Mouse (Mus musculus): Measurements from ENCODE around the gene Ilf3. TPM values are rescaled to one million over a fixed set of nuclear protein-coding genes. Genes with fewer than 3 reads are reported as not detected.
A peak's percentile ranks its signal among the peaks of the same experiment; 100 is the strongest.

Ilf3 gene
- 56.6 TPM for polyA plus RNA-seq (2012; fragmentation: generic; extraction: Trizol)

GRCm38 (mm10) chr9:21367357-21368111 lies at the start of gene Ilf3:
TSS of gene Ilf3 (plus strand) at chr9:21367871.
- peak within 1 kb of the TSS; percentile 97 for H3K4me3 ChIP-seq
- H3K36me3 ChIP-seq (ENCODE audit: control insufficient read depth, insufficient read depth) = no peaks in the 10 kb centered on the region
- TF ChIP-seq POLR2AphosphoS2 (IDR thresholded peaks at IDR 0.05; ENCODE audit: insufficient read length, low read depth) = peak; percentile 70
- TF ChIP-seq MYOG (IDR thresholded peaks at IDR 0.05; ENCODE audit: control insufficient read depth in 1 of 3, insufficient read depth in 1 of 3, insufficient read length in 2 of 3, low read depth in 2 of 3) = no peak
- TF ChIP-seq TCF3 (IDR thresholded peaks at IDR 0.05; ENCODE audit: insufficient read length, low read depth) = no peak
- no peak for TF ChIP-seq REST (IDR thresholded peaks at IDR 0.05; ENCODE audit: insufficient read depth, insufficient read length)
- peak; percentile 60 for TF ChIP-seq SRF (IDR thresholded peaks at IDR 0.05; ENCODE audit: control insufficient read depth, insufficient read length, low read depth)
- TF ChIP-seq E2F4 (IDR thresholded peaks at IDR 0.05; ENCODE audit: insufficient read depth) = peak; percentile 62
- TF ChIP-seq MYOD1 (IDR thresholded peaks at IDR 0.05; ENCODE audit: control insufficient read depth in 1 of 3, insufficient read length in 2 of 3, low read depth in 2 of 3) = no peak
- TF ChIP-seq CEBPB (IDR thresholded peaks at IDR 0.05; ENCODE audit: insufficient read depth, poor library complexity, severe bottlenecking) = peak; percentile 22; the same call in 1 of the 2 replicates
- peak; percentile 77 for TF ChIP-seq POLR2A (IDR thresholded peaks at IDR 0.05; ENCODE audit: insufficient read length, low read depth)
- TF ChIP-seq USF1 (IDR thresholded peaks at IDR 0.05; ENCODE audit: low read depth) = peak; percentile 96
- TF ChIP-seq TCF12 (IDR thresholded peaks at IDR 0.05; ENCODE audit: insufficient read depth, poor library complexity, severe bottlenecking) = no peak
- H3K27me3 ChIP-seq (ENCODE audit: control insufficient read depth, insufficient read depth, insufficient read length) = no peaks in the 10 kb centered on the region
- H3K79me2 ChIP-seq (ENCODE audit: control insufficient read depth, insufficient read depth) = peaks cover 45% of the 10 kb centered on the region
- H3ac ChIP-seq (ENCODE audit: control insufficient read depth, insufficient read length) = peak within 1 kb of the TSS; percentile 97
- H3K4me2 ChIP-seq (ENCODE audit: low read depth) = peak within 1 kb of the TSS; percentile 96

GRCm38 (mm10) chr9:21318792-21319191 lies 48.9 kb upstream of the Ilf3 start:
- H3K36me3 ChIP-seq (ENCODE audit: control insufficient read depth, insufficient read depth) = no peaks in the 10 kb centered on the region
- no peak overlapping the region for H3K4me2 ChIP-seq (ENCODE audit: low read depth)
- no peak overlapping the region for H3K4me3 ChIP-seq
- H3K27me3 ChIP-seq (ENCODE audit: control insufficient read depth, insufficient read depth, insufficient read length) = no peaks in the 10 kb centered on the region
- H3ac ChIP-seq (ENCODE audit: control insufficient read depth, insufficient read length) = no peak overlapping the region
- no peak for TF ChIP-seq TCF3 (IDR thresholded peaks at IDR 0.05; ENCODE audit: insufficient read length, low read depth)
- no peak for TF ChIP-seq CEBPB (IDR thresholded peaks at IDR 0.05; ENCODE audit: insufficient read depth, poor library complexity, severe bottlenecking)
- no peak for TF ChIP-seq POLR2AphosphoS2 (IDR thresholded peaks at IDR 0.05; ENCODE audit: insufficient read length, low read depth)
- no peak for TF ChIP-seq REST (IDR thresholded peaks at IDR 0.05; ENCODE audit: insufficient read depth, insufficient read length)
- TF ChIP-seq E2F4 (IDR thresholded peaks at IDR 0.05; ENCODE audit: insufficient read depth) = no peak
- no peak for TF ChIP-seq TCF12 (IDR thresholded peaks at IDR 0.05; ENCODE audit: insufficient read depth, poor library complexity, severe bottlenecking)
- TF ChIP-seq MAX (IDR thresholded peaks at IDR 0.05; ENCODE audit: low read depth) = no peak
- no peak for TF ChIP-seq MYOG (IDR thresholded peaks at IDR 0.05; ENCODE audit: control insufficient read depth in 1 of 3, insufficient read depth in 1 of 3, insufficient read length in 2 of 3, low read depth in 2 of 3)
- no peak for TF ChIP-seq MYOD1 (IDR thresholded peaks at IDR 0.05; ENCODE audit: control insufficient read depth in 1 of 3, insufficient read length in 2 of 3, low read depth in 2 of 3)
- TF ChIP-seq POLR2A (IDR thresholded peaks at IDR 0.05; ENCODE audit: insufficient read length, low read depth) = no peak
- H3K79me2 ChIP-seq (ENCODE audit: control insufficient read depth, insufficient read depth) = peaks cover 32% of the 10 kb centered on the region

- H3K4me3 ChIP-seq = no peak overlapping the region
- H3K27me3 ChIP-seq (ENCODE audit: control insufficient read depth, insufficient read depth, insufficient read length) = no peaks in the 10 kb centered on the region
- H3K4me2 ChIP-seq (ENCODE audit: low read depth) = no peak overlapping the region
- H3ac ChIP-seq (ENCODE audit: control insufficient read depth, insufficient read length) = no peak overlapping the region
- peaks cover 39% of the 10 kb centered on the region for H3K79me2 ChIP-seq (ENCODE audit: control insufficient read depth, insufficient read depth)
- no peaks in the 10 kb centered on the region for H3K36me3 ChIP-seq (ENCODE audit: control insufficient read depth, insufficient read depth)
- TF ChIP-seq POLR2A (IDR thresholded peaks at IDR 0.05; ENCODE audit: insufficient read length, low read depth) (no peak), POLR2AphosphoS2 (IDR thresholded peaks at IDR 0.05; ENCODE audit: insufficient read length, low read depth) (no peak), TCF12 (IDR thresholded peaks at IDR 0.05; ENCODE audit: insufficient read depth, poor library complexity, severe bottlenecking) (no peak), SRF (IDR thresholded peaks at IDR 0.05; ENCODE audit: control insufficient read depth, insufficient read length, low read depth) (no peak), CEBPB (IDR thresholded peaks at IDR 0.05; ENCODE audit: insufficient read depth, poor library complexity, severe bottlenecking) (no peak), MAX (IDR thresholded peaks at IDR 0.05; ENCODE audit: low read depth) (no peak), USF1 (IDR thresholded peaks at IDR 0.05; ENCODE audit: low read depth) (no peak), TCF3 (IDR thresholded peaks at IDR 0.05; ENCODE audit: insufficient read length, low read depth) (no peak), MYOG (IDR thresholded peaks at IDR 0.05; ENCODE audit: control insufficient read depth in 1 of 3, insufficient read depth in 1 of 3, insufficient read length in 2 of 3, low read depth in 2 of 3) (no peak), MYOD1 (IDR thresholded peaks at IDR 0.05; ENCODE audit: control insufficient read depth in 1 of 3, insufficient read length in 2 of 3, low read depth in 2 of 3) (no peak)
These were observed 48.2 kb upstream of the Ilf3 start for GRCm38 (mm10) chr9:21319503-21319902.

GRCm38 (mm10) chr9:21320280-21320618 lies 47.4 kb upstream of the Ilf3 start:
- peak overlapping the region; percentile 71 for H3K4me2 ChIP-seq (ENCODE audit: low read depth)
- peak overlapping the region; percentile 56 for H3ac ChIP-seq (ENCODE audit: control insufficient read depth, insufficient read length)
- peak overlapping the region; percentile 91 for H3K4me3 ChIP-seq
- H3K27me3 ChIP-seq (ENCODE audit: control insufficient read depth, insufficient read depth, insufficient read length) = no peaks in the 10 kb centered on the region
- no peaks in the 10 kb centered on the region for H3K36me3 ChIP-seq (ENCODE audit: control insufficient read depth, insufficient read depth)
- H3K79me2 ChIP-seq (ENCODE audit: control insufficient read depth, insufficient read depth) = peaks cover 42% of the 10 kb centered on the region
- TF ChIP-seq USF1 (IDR thresholded peaks at IDR 0.05; ENCODE audit: low read depth) (no peak), REST (IDR thresholded peaks at IDR 0.05; ENCODE audit: insufficient read depth, insufficient read length) (no peak), MYOG (IDR thresholded peaks at IDR 0.05; ENCODE audit: control insufficient read depth in 1 of 3, insufficient read depth in 1 of 3, insufficient read length in 2 of 3, low read depth in 2 of 3) (no peak), CEBPB (IDR thresholded peaks at IDR 0.05; ENCODE audit: insufficient read depth, poor library complexity, severe bottlenecking) (no peak), E2F4 (IDR thresholded peaks at IDR 0.05; ENCODE audit: insufficient read depth) (no peak), TCF3 (IDR thresholded peaks at IDR 0.05; ENCODE audit: insufficient read length, low read depth) (no peak), MYOD1 (IDR thresholded peaks at IDR 0.05; ENCODE audit: control insufficient read depth in 1 of 3, insufficient read length in 2 of 3, low read depth in 2 of 3) (no peak), SRF (IDR thresholded peaks at IDR 0.05; ENCODE audit: control insufficient read depth, insufficient read length, low read depth) (no peak), POLR2AphosphoS2 (IDR thresholded peaks at IDR 0.05; ENCODE audit: insufficient read length, low read depth) (no peak), TCF12 (IDR thresholded peaks at IDR 0.05; ENCODE audit: insufficient read depth, poor library complexity, severe bottlenecking) (no peak), POLR2A (IDR thresholded peaks at IDR 0.05; ENCODE audit: insufficient read length, low read depth) (no peak), MAX (IDR thresholded peaks at IDR 0.05; ENCODE audit: low read depth) (no peak)

Measured in myocyte (in vitro differentiated cells).